Mouse (Mus musculus): ENCODE measurements at regions not wholly inside any gene's neighbourhood (a gene's known extent, or its start where the extent isn't known, plus 50 kb on each side); places are given as distances from the start of the nearest gene placed in this dataset.

- TF ChIP-seq CTCF (IDR thresholded peaks at IDR 0.05; ENCODE audit: low read depth, low read length) (no peak), POLR2A (IDR thresholded peaks at IDR 0.05; ENCODE audit: extremely low read depth, insufficient read depth, low read length) (no peak)
Observed at GRCm38 (mm10) chr13:85720314-85720713, 326.4 kb downstream of the Cox7c start.
